Mouse (Mus musculus): ENCODE measurements around the gene Arl6ip1. TPM values are rescaled to one million over a fixed set of nuclear protein-coding genes. Genes with fewer than 3 reads are reported as not detected.
"Not testable (repeated sequence)": the region's sequence is repeated elsewhere in the genome, so short reads cannot be mapped to it uniquely, and the experiment has no call there.

Gene Arl6ip1
- 440 and 445 TPM in 2 replicates for polyA plus RNA-seq (2014; fragmentation: Nextera tagmentation; extraction: Ambion mirVana)

- under 1% methylated on average over 39 of the region's 39 CpGs for WGBS
- Histone ChIP-seq H3K4me1 (ENCODE audit: control insufficient read depth, insufficient read depth, low read length) (peaks cover 20% of the 10 kb centered on the region), H3K27me3 (replicated peaks; ENCODE audit: control insufficient read depth, insufficient read depth, low read length) (no peaks in the 10 kb centered on the region), H3K4me3 (ENCODE audit: low read depth, low read length) (peak within 1 kb of the TSS; percentile 90), H3K9me3 (replicated peaks; ENCODE audit: control insufficient read depth, low read length) (no peaks in the 10 kb centered on the region), H3K27ac (ENCODE audit: low read depth, low read length) (peak within 1 kb of the TSS; percentile 82), H3K36me3 (ENCODE audit: control insufficient read depth, insufficient read depth, low read length) (peaks cover 14% of the 10 kb centered on the region), H3K9ac (ENCODE audit: low read length) (peak within 1 kb of the TSS; percentile 93), H3K4me2 (ENCODE audit: low read length) (peak within 1 kb of the TSS; percentile 75)
- ATAC-seq (peak; percentile 99), DNase-seq (ENCODE audit: low spot score) (peak; percentile 100)
Observed at GRCm38 (mm10) chr7:118129430-118130041, at the start of gene Arl6ip1. TSS of gene Arl6ip1 (minus strand) at chr7:118129662.

GRCm38 (mm10) chr7:118175821-118176355, 46.4 kb upstream of the Arl6ip1 start:
- Histone ChIP-seq H3K4me2 (ENCODE audit: low read length) (no peak overlapping the region), H3K4me1 (ENCODE audit: control insufficient read depth, insufficient read depth, low read length) (no peaks in the 10 kb centered on the region), H3K27ac (ENCODE audit: low read depth, low read length) (no peak overlapping the region), H3K9me3 (replicated peaks; ENCODE audit: control insufficient read depth, low read length) (no peaks in the 10 kb centered on the region), H3K9ac (ENCODE audit: low read length) (no peak overlapping the region), H3K4me3 (ENCODE audit: low read depth, low read length) (no peak overlapping the region), H3K36me3 (ENCODE audit: control insufficient read depth, insufficient read depth, low read length) (peaks cover 64% of the 10 kb centered on the region), H3K27me3 (replicated peaks; ENCODE audit: control insufficient read depth, insufficient read depth, low read length) (no peaks in the 10 kb centered on the region)
- ATAC-seq (no peak), DNase-seq (ENCODE audit: low spot score) (no peak)
- WGBS = 85% methylated on average over 1 of the region's 1 CpGs

- not testable (repeated sequence) for H3K4me2 ChIP-seq (ENCODE audit: low read length); H3K4me3 ChIP-seq (ENCODE audit: low read depth, low read length); H3K9me3 ChIP-seq (replicated peaks; ENCODE audit: control insufficient read depth, low read length); H3K27ac ChIP-seq (ENCODE audit: low read depth, low read length); DNase-seq (ENCODE audit: low spot score); ATAC-seq; H3K9ac ChIP-seq (ENCODE audit: low read length); H3K4me1 ChIP-seq (ENCODE audit: control insufficient read depth, insufficient read depth, low read length); H3K27me3 ChIP-seq (replicated peaks; ENCODE audit: control insufficient read depth, insufficient read depth, low read length)
- WGBS = 100% methylated on average over 2 of the region's 2 CpGs
- peaks cover 78% of the 10 kb centered on the region for H3K36me3 ChIP-seq (ENCODE audit: control insufficient read depth, insufficient read depth, low read length)
Observed at GRCm38 (mm10) chr7:118170125-118170524, 40.7 kb upstream of the Arl6ip1 start.

- no peak for ATAC-seq
- DNase-seq (ENCODE audit: low spot score) = no peak
- 91% methylated on average over 8 of the region's 8 CpGs for WGBS
- H3K36me3 ChIP-seq (ENCODE audit: control insufficient read depth, insufficient read depth, low read length) = peaks cover 65% of the 10 kb centered on the region
- H3K9ac ChIP-seq (ENCODE audit: low read length) = no peak overlapping the region
- H3K27ac ChIP-seq (ENCODE audit: low read depth, low read length) = no peak overlapping the region
- H3K27me3 ChIP-seq (replicated peaks; ENCODE audit: control insufficient read depth, insufficient read depth, low read length) = no peaks in the 10 kb centered on the region
- no peak overlapping the region for H3K4me3 ChIP-seq (ENCODE audit: low read depth, low read length)
- no peaks in the 10 kb centered on the region for H3K4me1 ChIP-seq (ENCODE audit: control insufficient read depth, insufficient read depth, low read length)
- H3K4me2 ChIP-seq (ENCODE audit: low read length) = no peak overlapping the region
- H3K9me3 ChIP-seq (replicated peaks; ENCODE audit: control insufficient read depth, low read length) = no peaks in the 10 kb centered on the region
Observed at GRCm38 (mm10) chr7:118163006-118163405, 33.5 kb upstream of the Arl6ip1 start.

GRCm38 (mm10) chr7:118160121-118160520, 30.7 kb upstream of the Arl6ip1 start:
- Histone ChIP-seq H3K36me3 (ENCODE audit: control insufficient read depth, insufficient read depth, low read length) (peaks cover 64% of the 10 kb centered on the region), H3K9ac (ENCODE audit: low read length) (no peak overlapping the region), H3K27me3 (replicated peaks; ENCODE audit: control insufficient read depth, insufficient read depth, low read length) (no peaks in the 10 kb centered on the region), H3K9me3 (replicated peaks; ENCODE audit: control insufficient read depth, low read length) (no peaks in the 10 kb centered on the region), H3K4me1 (ENCODE audit: control insufficient read depth, insufficient read depth, low read length) (no peaks in the 10 kb centered on the region), H3K27ac (ENCODE audit: low read depth, low read length) (no peak overlapping the region), H3K4me2 (ENCODE audit: low read length) (no peak overlapping the region), H3K4me3 (ENCODE audit: low read depth, low read length) (no peak overlapping the region)
- ATAC-seq = no peak
- 87% methylated on average over 3 of the region's 3 CpGs for WGBS
- peak; percentile 4 for DNase-seq (ENCODE audit: low spot score)

GRCm38 (mm10) chr7:118156461-118156860, 27.0 kb upstream of the Arl6ip1 start:
- no peak overlapping the region for H3K9ac ChIP-seq (ENCODE audit: low read length)
- H3K4me2 ChIP-seq (ENCODE audit: low read length) = no peak overlapping the region
- DNase-seq (ENCODE audit: low spot score) (no peak), ATAC-seq (no peak)
- no peaks in the 10 kb centered on the region for H3K27me3 ChIP-seq (replicated peaks; ENCODE audit: control insufficient read depth, insufficient read depth, low read length)
- H3K36me3 ChIP-seq (ENCODE audit: control insufficient read depth, insufficient read depth, low read length) = peaks cover 82% of the 10 kb centered on the region
- WGBS = 91% methylated on average over 7 of the region's 7 CpGs
- no peaks in the 10 kb centered on the region for H3K4me1 ChIP-seq (ENCODE audit: control insufficient read depth, insufficient read depth, low read length)
- no peak overlapping the region for H3K27ac ChIP-seq (ENCODE audit: low read depth, low read length)
- H3K9me3 ChIP-seq (replicated peaks; ENCODE audit: control insufficient read depth, low read length) = no peaks in the 10 kb centered on the region
- H3K4me3 ChIP-seq (ENCODE audit: low read depth, low read length) = no peak overlapping the region

GRCm38 (mm10) chr7:118154150-118154549, 24.7 kb upstream of the Arl6ip1 start:
- WGBS = 95% methylated on average over 6 of the region's 6 CpGs
- DNase-seq (ENCODE audit: low spot score) (no peak), ATAC-seq (no peak)
- Histone ChIP-seq H3K9me3 (replicated peaks; ENCODE audit: control insufficient read depth, low read length) (no peaks in the 10 kb centered on the region), H3K27me3 (replicated peaks; ENCODE audit: control insufficient read depth, insufficient read depth, low read length) (no peaks in the 10 kb centered on the region), H3K4me3 (ENCODE audit: low read depth, low read length) (no peak overlapping the region), H3K27ac (ENCODE audit: low read depth, low read length) (no peak overlapping the region), H3K9ac (ENCODE audit: low read length) (no peak overlapping the region), H3K4me1 (ENCODE audit: control insufficient read depth, insufficient read depth, low read length) (no peaks in the 10 kb centered on the region), H3K4me2 (ENCODE audit: low read length) (no peak overlapping the region), H3K36me3 (ENCODE audit: control insufficient read depth, insufficient read depth, low read length) (peaks cover 78% of the 10 kb centered on the region)

- H3K4me2 ChIP-seq (ENCODE audit: low read length) = no peak overlapping the region
- no peak overlapping the region for H3K27ac ChIP-seq (ENCODE audit: low read depth, low read length)
- WGBS = 80% methylated on average over 3 of the region's 3 CpGs
- no peaks in the 10 kb centered on the region for H3K4me1 ChIP-seq (ENCODE audit: control insufficient read depth, insufficient read depth, low read length)
- H3K9ac ChIP-seq (ENCODE audit: low read length) = no peak overlapping the region
- ATAC-seq (no peak), DNase-seq (ENCODE audit: low spot score) (no peak)
- H3K4me3 ChIP-seq (ENCODE audit: low read depth, low read length) = no peak overlapping the region
- H3K36me3 ChIP-seq (ENCODE audit: control insufficient read depth, insufficient read depth, low read length) = peaks cover 78% of the 10 kb centered on the region
- no peaks in the 10 kb centered on the region for H3K9me3 ChIP-seq (replicated peaks; ENCODE audit: control insufficient read depth, low read length)
- no peaks in the 10 kb centered on the region for H3K27me3 ChIP-seq (replicated peaks; ENCODE audit: control insufficient read depth, insufficient read depth, low read length)
Observed at GRCm38 (mm10) chr7:118143602-118144001, 14.1 kb upstream of the Arl6ip1 start.

- ATAC-seq (no peak), DNase-seq (ENCODE audit: low spot score) (no peak)
- Histone ChIP-seq H3K9ac (ENCODE audit: low read length) (no peak overlapping the region), H3K4me1 (ENCODE audit: control insufficient read depth, insufficient read depth, low read length) (no peaks in the 10 kb centered on the region), H3K36me3 (ENCODE audit: control insufficient read depth, insufficient read depth, low read length) (peaks cover 75% of the 10 kb centered on the region), H3K27me3 (replicated peaks; ENCODE audit: control insufficient read depth, insufficient read depth, low read length) (no peaks in the 10 kb centered on the region), H3K27ac (ENCODE audit: low read depth, low read length) (no peak overlapping the region), H3K4me3 (ENCODE audit: low read depth, low read length) (no peak overlapping the region), H3K4me2 (ENCODE audit: low read length) (no peak overlapping the region), H3K9me3 (replicated peaks; ENCODE audit: control insufficient read depth, low read length) (no peaks in the 10 kb centered on the region)
- WGBS = 90% methylated on average over 4 of the region's 4 CpGs
Observed at GRCm38 (mm10) chr7:118143123-118143522, 13.7 kb upstream of the Arl6ip1 start.
